Mouse (Mus musculus): Measurements from ENCODE around the gene Aunip.

Aunip gene

GRCm38 (mm10) chr4:134515614-134516013, 4.8 kb downstream of the Aunip start:
- no peak for DNase-seq (ENCODE audit: low read depth, low spot score)

DNA sequence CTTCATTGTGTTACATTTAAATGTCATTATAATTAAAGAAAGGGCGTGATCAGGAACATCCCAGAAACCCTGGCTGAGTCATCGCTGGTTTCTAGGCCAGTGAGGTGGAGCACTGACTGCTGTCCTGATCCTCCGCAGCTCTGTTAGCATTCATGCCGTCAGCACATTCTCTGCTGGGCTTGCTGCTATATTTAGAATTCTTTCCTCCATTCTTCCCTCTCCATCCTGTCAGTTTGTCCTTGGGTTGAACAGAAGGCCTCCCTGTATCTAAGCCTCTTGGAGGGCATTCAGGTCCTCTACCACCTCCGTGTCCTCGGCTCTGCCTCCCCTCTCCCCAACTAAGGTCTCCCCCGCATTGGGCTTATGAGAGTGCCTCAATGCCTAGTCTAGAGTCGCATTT, 6.2 kb downstream of the Aunip start:
- no peak for DNase-seq (ENCODE audit: low read depth, low spot score)

GRCm38 (mm10) chr4:134517719-134518118, 6.9 kb downstream of the Aunip start:
- DNase-seq (ENCODE audit: low read depth, low spot score): no peak

DNA sequence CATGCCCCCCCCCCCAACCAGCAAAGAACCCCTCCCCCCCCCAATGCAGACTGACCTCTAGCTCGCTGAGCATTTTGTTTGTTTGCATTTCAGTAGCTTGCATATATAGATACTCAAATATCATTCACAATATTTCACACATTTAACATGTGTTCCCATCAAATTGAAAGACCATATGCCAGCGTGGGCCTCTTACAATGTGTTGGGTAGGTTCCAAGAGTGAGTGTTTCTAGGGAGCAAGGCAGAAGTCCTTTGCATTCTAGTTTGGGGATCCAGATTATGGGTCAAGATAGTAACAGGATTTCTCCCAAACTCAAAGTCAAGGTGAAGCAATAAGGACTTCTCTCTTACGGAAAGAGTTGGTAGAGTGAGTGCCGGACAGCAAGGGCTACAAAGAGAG, 7.7 kb downstream of the Aunip start:
- no peak for DNase-seq (ENCODE audit: low read depth, low spot score)

DNA sequence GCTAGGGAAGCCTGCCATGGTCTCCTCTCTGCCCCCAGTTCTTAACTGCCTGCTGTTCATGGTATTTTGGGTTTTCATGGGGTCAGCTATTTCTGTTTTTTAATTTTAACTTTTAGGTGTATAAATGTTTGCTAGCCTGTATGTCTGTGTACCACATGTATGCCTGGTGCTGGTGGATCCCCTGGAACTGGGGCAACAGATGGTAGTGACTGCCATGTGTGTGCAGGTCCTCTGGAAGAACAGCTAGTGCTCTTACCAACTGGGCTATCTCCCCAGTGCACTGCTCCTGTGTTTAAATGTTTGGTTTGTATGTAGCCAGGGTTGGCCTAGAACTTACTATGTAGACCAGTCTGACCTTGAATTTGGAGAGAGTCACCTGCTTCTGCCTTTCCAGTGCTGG, 8.5 kb downstream of the Aunip start:
- DNase-seq (ENCODE audit: low read depth, low spot score): no peak

DNA sequence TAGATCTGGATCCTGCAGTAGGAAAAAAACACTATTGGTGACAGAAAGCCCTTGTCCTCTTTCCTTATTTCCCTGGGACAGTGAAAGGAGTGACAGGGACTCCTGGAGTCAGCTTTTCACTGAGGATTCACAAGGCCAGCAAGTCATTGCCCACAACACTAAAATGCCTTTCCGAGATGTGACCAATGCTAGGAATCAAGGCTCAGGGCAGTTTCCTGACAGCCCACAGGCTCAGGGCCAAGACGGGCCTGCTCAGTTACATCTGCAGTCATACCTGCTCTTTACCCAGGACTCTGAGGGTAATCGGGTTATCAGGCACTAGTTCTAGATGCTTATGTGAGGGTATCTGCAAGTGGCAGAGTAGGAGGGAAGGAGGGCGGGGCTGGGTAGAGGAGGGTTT, 12.6 kb downstream of the Aunip start:
- DNase-seq (ENCODE audit: low read depth, low spot score): no peak

- DNase-seq (ENCODE audit: low read depth, low spot score): no peak
Measured at GRCm38 (mm10) chr4:134525806-134526205, 15.0 kb downstream of the Aunip start.

- no peak for DNase-seq (ENCODE audit: low read depth, low spot score)
Measured at GRCm38 (mm10) chr4:134526220-134526619, 15.4 kb downstream of the Aunip start.

- no peak for DNase-seq (ENCODE audit: low read depth, low spot score)
Measured at GRCm38 (mm10) chr4:134532928-134533327, 22.1 kb downstream of the Aunip start.

GRCm38 (mm10) chr4:134533421-134533820, 22.6 kb downstream of the Aunip start:
- no peak for DNase-seq (ENCODE audit: low read depth, low spot score)

DNA sequence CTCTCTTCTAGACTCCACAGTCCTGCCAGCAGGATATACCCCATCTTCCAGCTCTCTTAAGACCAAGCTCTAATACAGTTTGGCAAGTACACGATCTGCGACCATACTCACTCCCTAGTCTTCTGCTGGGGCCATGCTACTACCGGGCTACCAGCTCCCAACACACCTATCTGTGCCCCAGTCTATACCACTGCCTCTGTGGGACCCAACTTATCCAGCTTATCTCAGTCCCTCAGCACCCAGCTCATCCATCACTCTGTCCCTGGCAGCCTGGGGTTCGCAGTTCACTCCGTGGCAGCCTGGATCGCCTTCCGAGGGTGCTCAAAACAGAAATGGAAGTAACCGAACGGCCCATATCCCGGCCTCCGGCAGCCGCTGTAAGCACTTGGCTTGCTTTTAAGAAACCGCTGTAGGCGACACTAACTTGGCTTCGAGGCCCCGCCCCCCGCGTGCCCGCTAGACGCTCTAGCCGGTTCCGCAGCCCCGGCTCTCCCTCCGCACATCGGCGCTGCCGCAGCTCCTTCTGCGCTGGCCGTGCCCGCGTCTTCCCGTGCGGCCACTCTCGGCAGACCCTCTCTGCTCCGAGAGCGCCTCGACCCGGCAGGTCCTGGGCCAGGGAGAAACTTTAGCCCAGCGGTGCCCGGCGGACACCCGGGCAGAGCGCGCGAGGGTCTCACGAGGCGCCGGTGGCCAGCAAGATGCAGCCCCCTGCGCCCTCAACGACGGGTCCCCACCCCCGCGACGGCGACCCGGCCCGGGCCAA, 23.5 kb downstream of the Aunip start:
- DNase-seq (ENCODE audit: low read depth, low spot score): peak; percentile 85

DNA sequence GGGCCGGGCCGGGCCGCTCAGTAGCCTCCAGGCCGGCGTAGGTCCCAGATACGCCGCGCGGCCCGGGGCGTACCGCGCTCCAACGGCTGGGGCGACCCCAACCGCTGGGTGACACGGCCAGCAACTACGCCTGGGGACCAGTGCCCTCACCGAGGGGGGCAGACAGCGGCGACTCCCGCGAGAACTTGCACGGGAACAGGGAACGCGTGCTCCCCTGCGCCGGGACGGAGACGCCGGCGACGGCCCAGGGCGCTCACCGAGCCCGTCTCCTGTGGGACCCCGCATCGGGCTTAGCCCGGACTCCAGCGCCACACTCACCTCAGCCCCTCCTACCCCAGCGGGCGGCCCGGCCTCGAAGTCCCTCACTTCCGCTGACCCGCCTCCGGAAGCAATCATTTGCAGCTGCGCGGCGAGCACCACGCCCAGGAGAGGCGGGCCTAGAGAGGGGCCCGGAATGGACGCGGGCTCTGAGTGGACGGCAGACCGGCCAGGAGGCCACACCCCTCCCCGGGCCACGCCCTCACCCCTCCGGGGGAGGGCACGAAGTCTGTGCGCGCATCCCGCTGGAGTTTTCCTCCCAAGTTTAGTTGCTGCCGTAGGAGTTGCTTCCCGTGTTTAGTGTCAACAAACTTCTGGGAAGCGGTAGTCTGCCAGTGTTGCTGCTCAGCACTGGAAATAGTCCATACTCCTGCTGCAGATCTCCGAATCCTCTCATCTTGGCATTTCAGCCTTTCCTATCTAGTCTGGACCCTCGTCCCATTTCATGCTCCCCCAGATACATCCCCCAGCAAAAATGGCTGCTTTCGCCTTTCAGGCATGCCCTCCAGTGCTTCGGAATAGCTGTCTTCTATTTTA, 24.4 kb downstream of the Aunip start, which contains the start of gene Mtfr1l:
Gene Mtfr1l (minus strand): TSS at position 456 of the 855 bp plus-strand sequence.
- DNase-seq (ENCODE audit: low read depth, low spot score): peak; percentile 96

GRCm38 (mm10) chr4:134535787-134536151, 25.0 kb downstream of the Aunip start:
- no peak for DNase-seq (ENCODE audit: low read depth, low spot score)

DNA sequence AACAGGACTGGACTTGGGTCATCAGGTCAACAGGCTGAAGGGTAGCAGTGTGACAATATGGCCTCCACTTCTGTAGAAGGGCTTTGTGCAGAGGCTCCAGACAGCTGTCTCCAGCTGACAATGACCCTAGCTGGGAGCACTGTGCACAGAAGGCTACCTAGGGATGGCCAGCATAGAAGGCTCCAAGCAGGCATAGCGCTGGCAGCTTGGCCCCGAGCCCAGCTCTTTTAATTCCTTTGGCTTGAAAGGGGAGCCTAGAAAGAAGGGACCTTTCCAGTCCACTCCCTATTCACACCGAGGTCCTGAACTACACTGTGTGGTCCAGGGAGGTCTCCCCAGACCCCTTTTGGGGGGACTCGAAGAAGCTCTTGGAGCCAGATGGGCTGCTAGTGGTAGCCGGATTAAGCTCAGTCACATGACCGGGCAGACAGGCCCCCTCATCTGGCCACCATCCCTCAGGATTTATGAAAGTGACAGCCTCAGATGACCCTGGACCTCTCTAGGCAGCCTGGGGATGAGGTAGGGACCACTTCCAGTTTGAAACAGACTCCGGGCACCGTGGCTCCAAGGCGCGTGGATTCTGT, 28.3 kb downstream of the Aunip start:
- DNase-seq (ENCODE audit: low read depth, low spot score): no peak

DNA sequence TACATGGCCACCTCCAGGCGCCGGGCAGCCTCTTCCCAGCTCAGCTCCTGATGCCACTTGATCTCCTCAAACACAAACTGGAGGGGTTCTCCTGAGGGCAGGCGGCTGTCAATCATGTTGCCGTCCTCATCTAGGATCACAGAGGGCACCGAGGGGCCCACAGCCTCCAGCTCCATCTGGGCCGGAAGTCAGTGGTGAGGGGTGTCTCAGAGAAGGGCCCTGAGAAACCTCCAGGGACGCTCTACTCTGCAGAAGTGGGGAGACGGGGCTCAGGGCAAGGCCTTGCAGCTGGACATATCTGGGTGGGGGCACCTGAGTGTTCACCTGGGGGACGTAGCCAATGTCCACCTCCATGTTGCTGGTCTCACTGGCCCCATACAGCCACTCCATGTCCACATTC, 31.9 kb downstream of the Aunip start:
- no peak for DNase-seq (ENCODE audit: low read depth, low spot score)

DNA sequence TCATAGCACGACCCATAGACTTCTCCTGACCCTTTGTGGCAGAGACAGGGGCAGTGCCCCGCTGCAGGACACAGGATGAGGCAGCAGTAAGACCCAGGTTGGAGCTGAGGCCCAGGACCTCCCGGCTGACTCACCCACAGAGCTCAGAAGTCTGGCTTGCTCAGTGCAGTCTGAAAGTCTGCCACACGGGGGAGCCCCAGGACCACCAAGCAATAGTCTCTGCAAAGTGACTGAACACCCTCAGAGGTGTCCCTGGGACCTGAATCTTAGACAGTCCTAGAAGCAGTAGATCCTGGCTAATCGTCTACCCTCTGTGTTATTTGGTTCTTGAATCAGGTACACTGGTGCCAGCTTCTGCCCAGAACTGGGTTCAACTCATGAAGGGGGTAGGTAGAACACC, 32.5 kb downstream of the Aunip start:
- DNase-seq (ENCODE audit: low read depth, low spot score): peak; percentile 87

DNA sequence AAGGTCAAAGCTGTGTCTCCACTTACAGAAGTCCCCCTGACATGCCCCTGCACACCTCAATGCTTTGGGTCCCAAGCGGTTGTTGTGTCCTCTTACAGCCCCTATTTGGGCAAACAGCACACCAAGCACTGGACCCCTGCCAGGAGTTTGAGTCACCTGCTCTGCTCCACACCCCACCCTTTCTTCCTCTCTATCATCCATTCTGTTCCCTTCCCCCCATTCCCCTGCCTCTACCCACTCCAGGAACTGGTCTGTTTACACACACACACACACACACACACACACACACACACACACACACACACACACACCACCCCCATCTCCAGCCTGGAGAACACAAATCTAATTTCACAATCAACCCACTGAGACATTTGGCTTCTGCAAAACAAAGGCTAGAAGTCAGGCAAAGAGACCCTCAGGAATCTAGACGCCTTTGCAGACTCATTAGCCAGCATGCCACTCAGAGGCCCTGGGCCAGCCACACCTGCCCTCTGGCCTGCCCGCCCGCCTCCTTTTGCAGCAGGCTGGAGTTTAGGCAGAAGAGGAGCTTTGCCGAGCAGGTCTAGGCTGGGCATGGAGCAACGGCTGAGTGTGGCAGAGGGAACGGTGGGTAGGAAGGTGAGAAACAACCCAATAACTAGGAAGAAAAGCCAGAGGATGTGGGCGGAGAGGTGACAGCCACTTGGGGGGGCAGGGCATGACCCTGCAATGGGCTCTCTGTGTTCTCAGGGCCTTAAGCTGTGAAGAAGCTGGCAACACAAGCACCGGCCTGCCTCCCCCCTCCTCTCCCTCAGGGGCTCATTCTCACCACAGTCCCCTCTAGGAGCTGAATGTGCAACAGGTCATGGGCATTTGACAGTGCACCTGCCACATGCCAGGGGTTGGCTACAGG, 36.3 kb downstream of the Aunip start:
- peak; percentile 33 for DNase-seq (ENCODE audit: low read depth, low spot score)

- peak; percentile 26 for DNase-seq (ENCODE audit: low read depth, low spot score)
Measured at GRCm38 (mm10) chr4:134548169-134548938, 37.6 kb downstream of the Aunip start.

DNA sequence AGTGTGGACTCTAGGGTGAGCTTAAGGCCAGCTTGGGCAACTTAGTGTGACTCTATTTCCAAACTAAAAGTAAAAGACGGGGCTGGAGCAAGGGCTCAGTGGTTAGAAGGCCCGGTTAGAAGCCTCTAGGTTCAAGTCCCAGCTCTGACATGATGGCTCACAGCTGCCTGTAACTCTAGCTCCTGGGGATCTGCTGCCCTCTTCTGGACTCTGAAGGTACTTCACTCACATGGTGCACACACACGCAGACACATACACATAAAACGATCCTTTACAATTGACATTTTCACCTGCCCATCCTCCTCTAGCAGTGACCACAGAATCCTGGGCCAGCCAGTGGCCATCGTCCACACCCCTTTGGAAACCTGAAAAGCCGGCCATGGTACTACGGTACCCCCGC, 39.1 kb downstream of the Aunip start:
- DNase-seq (ENCODE audit: low read depth, low spot score): no peak

DNA sequence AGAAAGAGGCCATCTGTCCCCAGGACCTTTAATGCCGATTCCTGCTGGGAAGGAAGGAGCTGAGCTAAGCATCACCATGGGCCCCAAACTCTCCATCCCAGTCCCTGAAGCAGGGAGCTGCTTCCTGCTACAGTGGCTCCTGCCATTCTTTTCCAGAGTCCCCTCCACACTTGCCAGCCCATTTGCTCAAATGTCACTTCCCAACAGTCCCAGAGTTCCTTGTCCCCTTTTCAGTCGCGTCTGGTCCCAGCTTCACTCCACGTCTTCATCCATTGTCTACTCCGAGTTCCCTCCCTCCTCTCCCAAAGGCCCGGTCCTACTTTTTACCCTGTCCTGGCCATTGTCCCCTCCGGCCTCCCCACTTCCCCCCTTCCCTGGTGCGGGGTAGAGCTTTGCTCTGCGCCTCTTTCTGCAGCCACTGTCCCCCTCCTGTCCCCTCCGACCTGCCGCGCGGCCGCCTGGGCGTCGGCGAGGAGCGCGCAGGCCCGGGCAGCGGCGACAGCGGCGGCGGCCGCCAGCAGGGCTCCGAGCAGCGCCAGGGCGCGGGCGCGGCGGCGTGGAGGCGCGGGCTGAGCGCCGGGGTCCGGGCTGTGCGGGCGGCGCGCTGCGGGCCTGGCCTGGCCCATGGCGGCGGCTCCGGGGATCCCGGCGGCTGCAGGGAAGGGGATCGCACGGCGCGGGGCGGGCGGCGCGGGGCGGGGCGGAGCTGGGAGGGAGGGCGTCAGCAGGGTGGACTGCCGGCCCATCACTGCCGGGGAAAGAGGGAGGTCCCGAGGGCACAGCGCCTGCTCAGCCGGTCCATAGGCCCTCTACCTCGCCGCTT, 40.9 kb downstream of the Aunip start, which contains the start of gene Selenon:
Gene Selenon (minus strand): TSS at position 673 of the 823 bp plus-strand sequence.
- DNase-seq (ENCODE audit: low read depth, low spot score): no peak
